Mouse (Mus musculus): ENCODE results near the gene Smc3.

The Smc3 gene

DNA sequence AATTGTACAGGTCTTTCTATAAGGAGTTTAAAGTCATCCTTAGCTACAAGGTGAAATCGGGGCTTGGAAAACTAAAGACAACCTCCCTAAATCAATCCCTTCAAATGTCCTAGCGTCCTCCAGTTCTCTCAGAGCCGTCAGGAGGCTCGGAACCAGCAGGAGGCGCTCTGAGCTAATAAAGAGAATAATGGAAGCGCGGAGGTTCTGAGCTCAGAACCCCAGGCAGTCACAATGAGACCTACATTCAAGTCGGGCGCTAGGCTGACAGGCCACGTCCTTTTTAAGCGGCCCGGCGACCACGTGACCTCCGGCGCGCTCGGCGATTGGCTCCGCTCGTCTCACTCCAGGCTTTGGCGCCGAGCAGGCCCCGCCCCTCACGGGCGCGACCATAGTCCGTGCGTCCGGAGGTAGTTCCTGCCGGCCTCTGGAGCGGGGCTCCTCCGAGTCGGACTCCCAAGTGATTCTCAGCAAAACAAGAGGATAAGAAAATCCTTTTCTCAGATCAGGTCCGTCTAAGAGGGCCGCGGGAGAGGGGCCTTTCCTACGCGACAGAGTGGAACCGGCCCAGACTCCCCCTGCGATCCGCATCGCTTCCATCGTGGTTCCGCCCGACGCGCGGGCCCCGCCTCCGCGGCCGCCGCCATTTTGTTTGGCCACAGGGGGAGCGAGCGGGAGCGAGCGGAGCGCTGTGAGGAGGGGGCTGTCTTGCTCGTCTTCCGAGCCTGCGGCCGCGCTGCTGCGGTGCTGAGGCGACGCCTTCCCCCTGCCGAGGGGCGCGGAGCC lies at the start of gene Smc3:
Gene Smc3 (plus strand): TSS at position 642 of the 783 bp plus-strand sequence.
- peak; percentile 98 for DNase-seq (ENCODE audit: low read depth)

DNA sequence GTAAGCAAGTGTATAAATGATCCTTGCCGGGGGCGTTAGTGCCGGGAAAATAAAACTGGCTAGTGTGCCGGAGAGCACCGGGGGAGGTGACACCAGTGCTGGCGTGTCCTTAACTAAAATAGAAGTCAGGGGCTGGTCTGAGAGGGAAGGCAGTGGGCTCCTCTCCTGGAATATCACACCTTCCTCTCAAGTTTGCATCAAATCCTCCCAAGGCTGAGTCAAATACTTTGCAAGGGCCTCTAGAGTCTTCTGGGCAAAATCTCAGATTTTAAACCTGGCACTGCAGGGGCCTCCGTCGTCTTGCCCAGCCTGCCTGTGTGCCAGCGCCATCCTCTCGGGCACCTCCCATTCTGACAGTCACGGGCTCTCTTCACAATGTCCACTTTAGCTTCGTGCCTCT lies 49.2 kb upstream of the Smc3 start:
- DNase-seq (ENCODE audit: low read depth), result no peak

DNA sequence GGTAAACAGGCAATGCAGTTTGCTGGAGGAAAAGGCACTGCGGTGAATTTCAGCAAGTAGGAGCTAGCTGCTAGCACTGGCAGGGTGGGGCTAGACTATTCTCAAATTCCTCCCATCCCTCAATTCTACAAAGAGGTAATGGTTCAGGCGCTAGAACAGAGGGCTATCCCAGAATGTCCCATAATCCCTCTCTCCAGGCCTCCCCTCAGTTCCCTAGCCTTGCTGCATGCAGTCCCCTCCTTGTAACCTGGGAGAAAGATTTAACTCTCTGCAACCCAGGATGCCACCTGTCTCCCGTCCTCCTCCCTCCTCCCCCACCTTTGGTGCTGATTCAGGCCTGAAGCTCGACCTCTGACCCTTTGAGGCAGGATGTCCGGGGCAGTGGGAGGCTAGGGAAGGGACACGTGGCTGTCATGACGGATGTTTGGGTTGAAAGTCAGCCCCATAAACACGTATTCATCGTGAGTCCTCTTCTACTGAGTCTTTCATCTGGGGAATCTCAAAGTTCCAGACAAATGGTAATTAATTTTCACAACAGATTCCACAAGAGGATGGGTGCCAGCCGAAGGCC lies 47.9 kb upstream of the Smc3 start:
- DNase-seq (ENCODE audit: low read depth), result no peak

DNA sequence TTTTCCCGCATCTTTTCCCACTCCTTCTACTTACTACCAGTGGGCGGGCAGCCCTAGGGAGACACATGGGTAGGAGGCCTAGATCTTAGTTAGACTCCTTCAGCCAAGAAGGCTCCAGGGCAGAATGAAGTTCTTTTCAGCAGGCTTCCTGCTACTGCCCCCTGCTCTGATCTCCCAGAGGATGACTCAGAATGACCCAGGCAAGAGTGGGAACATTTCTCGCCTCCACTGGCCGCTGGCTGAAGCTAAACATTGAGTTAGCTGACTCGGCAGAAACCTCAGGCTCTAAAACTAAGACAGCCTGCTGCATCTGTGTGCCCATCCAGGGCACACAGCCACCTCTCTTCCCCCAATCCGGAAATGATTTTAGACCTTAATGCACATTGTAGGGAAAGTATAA lies 47.4 kb upstream of the Smc3 start:
- no peak for DNase-seq (ENCODE audit: low read depth)

DNA sequence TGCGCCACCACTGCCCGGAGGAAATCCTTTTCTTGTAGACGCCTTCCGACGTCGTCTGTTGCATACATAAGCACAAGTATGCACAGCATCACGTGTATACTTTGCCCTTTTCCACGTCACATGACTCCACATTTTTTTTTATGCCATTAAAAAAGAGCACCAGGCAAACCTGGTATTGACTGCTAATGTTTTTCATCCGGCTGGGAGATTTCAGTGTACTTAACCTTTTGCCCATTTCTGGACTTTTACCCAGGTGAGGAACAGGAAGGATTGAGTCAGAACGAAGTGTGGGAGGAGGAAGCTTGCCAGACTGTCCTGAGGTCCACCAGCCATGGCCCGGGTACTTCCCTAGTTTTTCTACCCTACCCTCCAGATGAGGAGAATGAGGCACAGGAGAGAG lies 45.8 kb upstream of the Smc3 start:
- no peak for DNase-seq (ENCODE audit: low read depth)

DNA sequence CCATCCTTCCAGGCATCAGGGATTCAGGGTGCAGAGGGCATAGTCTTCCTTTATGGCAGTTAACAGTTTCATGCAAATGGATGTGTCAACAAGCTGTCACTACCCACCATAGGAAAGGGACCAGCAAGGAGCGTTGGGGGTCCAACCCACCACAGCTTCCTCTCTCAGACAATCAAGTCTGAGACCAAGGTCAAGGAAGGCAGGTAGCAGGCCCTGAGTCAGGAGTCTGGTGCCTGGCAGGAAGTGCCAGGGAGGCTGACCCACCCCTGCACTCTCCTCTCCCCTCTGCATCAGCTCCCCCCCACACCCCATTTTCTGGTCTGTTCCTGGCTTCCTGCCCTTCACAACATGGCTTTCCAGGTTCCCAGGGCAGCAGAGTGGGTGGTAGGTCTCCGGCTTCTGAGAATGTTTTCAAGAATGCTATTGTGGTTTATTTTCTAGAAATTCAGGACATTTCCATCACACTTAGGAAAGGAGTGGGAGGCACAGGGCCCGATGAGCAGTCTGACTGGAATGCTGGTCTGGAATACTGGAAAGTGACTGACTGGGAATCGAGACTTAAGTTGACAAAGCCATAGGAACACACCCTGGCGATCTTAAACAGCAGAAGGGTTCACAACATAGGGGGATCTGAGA lies 45.1 kb upstream of the Smc3 start:
- no peak for DNase-seq (ENCODE audit: low read depth)

DNA sequence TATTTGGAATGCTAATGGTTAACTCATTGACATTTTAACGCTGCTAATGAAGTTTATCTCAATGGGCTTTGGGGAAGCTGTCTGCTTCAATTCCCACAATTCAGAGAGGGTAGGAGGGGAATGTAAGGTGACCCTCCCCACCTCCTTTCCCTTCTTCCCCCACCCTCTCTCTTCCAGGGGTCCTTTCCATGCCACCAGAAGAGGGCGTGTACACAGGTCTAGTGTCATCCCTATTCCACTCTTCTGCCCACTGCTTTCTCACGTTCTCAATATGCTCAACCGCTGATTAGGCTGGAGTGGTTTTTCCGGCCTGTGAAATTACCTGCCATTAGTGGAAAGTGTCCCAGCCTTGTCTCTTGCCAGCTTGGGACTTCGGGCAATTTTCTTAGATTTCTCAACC lies 43.4 kb upstream of the Smc3 start:
- DNase-seq (ENCODE audit: low read depth), result no peak

DNA sequence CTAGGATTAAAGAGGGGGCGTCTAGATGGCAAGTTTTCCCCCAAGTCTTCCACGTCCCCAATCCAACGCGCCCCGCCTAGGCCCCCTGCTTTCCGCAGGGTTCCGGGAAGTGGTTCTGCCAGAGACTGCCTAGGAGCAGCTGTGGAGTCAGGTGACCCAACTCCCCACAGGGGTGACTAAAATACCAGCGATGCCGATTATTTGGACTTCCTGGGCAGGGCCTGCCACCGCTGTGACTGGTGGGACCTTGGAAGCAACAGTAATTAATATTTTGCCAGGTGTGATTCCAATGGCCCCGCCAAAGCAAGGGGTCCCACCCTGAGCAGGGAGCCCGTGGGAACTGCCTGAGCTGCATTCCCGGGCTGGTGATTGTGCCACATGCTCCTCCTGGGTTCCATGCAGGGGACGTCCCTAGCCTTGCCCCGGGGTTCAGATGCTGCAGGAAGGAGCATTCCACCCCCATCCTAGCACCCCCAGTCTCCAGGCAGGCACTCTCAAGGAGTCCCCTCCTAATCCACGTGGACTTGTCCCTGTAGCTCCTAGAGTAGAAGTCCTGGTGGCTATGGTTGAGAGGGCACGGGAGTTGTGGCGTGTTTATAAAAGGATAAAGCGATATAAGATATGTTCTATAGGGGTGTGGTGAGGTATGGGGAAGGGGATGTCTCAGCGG lies 42.8 kb upstream of the Smc3 start:
- no peak for DNase-seq (ENCODE audit: low read depth)

DNA sequence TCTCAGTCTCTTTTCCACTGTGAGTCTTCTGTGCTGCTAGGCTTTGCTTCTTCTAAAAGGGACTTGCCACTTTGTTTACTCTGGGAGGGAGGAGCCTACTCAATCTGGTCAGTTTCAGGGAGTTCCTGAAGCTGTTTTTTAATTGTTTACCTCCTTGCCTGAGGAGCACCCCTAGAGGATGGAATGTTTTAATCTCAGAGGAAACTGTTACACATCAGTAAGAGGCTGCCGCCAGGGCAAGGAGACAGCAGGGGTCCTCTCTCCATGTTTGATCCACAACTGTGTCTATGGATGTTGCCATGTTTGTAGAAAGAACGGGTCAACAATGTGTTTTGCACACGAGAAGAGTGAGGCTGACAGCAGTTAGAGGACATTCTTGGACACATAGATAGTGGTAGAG lies 39.8 kb upstream of the Smc3 start:
- DNase-seq (ENCODE audit: low read depth), result no peak

DNA sequence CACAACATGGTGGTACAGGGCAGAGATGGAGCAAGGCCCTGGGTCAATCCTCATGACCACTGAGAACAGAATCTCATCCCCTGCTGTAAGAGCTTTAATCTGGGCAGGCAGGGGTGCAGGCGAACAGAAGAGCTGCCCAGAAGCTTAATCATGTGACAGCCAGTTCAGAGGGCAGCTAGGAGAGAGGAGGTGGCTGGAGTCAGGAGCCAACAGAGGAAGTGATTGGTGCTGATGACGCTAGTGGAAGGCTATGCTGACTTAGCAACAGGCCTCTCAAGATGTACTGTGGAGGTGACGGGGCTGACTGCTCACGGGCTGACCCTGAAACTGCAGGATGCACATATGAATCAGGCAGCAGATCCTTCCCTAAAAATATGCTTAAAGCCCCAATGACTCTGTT lies 36.0 kb upstream of the Smc3 start:
- no peak for DNase-seq (ENCODE audit: low read depth)

DNA sequence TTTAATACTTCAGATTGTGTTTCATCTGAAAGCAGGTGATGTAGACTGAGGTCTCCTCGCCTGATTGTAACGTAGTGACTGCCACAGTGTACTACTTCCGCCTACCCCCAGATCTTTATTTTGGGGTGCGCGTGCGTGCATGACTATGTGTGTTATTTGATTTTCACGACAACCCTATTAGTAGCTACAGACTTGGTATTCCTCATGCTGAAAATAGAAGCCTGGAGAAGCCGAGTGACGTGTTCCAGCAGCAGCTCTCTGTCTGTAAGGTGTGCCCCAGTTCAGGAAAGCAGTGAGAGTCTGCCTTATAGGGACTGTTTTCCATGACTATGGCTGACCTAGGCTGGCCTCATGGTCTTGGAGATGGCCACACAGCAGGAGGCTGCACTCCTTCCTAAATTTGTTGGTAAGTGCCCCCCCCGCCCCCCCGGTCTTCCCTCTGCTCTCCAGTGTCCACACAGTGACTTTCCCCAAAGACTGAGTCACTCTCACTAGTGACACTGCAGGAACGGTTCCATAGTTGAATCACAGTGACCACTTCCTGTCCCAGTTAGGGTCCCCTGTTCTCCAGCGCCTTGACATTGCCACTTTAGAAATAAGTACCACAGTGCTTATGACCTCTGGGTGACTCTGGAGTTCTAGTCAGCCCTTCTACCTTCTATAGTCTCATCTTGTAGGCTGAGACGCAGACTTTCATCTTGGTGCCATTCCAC lies 34.5 kb upstream of the Smc3 start:
- DNase-seq (ENCODE audit: low read depth), result no peak

DNA sequence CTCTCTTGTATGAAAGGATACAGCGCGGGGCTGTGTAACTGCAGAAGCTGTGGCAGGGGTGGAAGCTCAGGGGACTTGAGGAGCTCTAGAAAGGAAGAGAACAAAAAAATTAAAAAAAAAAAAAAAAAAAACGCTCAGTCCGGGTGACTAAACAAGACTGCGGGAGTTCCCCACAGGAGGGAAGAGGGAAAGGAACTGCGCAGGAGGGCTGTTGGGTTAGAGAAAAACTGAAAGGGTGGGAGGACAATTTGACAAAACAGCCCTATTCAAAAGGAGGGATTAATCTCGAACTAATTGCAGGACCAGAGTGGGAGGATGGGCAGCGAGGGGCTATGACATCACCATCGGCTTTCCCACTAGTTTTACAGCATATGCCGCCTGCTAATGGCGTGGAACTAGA lies 32.3 kb upstream of the Smc3 start:
- no peak for DNase-seq (ENCODE audit: low read depth)

DNA sequence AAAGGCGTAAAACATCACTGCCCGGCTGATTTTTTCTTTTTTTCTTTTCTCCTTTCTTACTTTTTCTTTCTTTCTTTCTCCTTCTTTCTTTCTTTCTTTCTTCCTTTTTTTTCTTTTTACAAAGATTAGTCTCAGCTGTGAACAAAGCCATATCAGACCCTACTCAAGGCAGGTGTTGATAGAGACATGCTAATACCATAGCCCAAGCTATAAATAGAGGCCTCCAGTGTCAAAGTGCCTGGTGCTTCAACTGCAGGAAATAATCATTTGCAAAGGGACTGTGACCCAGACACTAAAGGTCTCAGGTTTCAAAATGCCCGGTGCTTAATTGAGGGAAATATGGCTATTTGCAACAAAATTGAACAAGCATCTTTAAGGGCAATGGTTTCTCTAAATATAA lies 31.6 kb upstream of the Smc3 start:
- DNase-seq (ENCODE audit: low read depth), result no peak

DNA sequence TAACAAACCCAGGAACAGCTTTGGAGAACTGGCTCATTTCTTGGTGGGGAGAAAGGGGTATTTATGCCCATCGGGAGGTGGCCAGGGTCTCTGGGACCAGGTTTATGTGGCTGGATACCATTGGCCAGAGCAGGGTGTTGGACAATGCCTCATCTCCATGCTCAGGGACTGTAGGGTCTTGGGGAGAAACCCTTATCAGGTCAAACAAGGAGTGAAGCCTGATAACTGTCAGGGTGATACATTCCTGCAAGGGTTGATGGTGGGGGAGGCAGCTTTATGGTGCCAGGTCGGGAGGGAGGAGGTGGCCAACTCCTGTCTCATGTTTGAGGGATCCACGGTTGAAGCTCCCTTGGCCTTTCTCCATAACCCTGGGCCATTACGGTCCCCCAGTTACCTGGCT lies 29.1 kb upstream of the Smc3 start:
- no peak for DNase-seq (ENCODE audit: low read depth)

DNA sequence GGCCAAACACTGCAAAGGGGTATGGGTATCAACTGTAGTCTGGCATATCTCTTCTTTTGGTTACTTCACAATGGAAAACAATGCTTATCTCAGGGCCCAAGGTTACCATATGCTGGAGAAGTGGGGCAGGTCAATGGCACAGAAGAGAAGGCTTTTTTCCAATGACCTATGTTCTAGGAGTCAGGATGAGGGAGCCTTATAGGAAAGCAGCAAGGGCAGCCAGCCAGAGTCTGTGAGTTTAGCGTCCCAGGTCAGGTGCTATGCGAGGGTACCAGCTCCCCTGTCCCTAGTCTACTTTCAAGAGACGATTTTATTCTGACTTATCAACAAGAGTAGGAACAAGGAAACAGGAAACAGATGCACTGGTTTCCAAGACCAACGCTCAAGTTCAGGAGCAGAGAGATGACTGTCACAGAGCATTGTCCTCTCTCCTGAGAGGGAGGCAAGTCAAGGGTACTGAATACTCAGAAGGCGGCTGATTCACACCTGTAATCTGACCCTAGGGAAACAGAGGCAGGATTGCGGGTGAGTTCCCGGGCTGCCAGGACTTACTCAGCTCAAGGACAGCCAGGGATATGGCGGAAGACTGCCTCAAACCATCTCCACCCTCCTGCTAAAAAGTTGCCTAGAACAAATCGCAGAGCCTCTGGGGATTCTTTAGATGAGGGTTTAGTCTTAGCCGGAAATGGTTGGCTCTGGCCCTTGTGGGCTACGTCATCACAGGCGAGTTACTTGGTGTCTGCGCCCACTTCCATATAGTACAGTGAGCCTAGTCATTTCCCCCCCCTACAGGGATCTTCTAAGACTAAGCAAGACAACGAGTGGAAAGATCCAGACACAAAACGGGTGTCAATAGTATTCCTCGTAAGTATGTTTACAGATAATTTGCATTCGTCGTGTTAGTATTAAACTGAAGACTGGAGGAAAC lies 28.4 kb upstream of the Smc3 start:
- DNase-seq (ENCODE audit: low read depth), result no peak

DNA sequence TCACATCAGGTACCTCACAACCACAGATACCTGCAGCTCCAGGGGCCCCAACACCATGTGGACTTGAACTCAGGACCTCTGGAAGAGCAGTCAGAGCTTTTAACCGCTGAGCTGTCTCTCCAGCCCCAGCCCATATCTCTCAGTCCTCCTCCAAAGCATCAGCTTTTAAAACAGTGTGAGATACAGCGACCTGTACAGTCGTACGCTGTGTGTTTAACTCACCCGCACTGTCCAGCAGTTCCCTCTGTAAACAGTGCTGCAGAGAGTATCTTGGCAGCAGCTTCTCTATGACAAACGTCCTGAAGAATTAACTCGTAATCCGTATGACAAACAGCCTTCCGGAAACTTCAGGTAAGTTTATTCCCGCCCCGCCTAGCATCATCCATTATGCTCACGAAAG lies 27.6 kb upstream of the Smc3 start:
- DNase-seq (ENCODE audit: low read depth), result no peak

DNA sequence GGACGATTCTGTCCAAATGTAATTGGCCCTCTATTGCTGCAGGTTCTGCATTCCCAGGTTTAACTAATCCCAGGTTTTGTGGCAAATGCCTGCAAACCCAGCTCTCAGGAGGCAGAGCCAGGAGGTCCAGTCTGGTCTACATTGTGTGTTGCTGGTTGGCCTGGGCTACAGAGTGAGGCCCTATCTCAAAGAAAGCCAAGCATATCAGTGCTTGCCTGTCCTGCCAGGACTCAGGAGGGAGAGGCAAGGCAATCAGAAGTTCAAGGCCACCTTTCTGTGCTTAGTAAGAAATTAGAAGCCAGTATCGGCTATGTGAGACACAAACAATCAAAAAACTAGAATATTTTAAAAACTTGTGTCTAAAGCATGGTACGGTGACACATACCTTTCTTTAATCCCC lies 27.0 kb upstream of the Smc3 start:
- no peak for DNase-seq (ENCODE audit: low read depth)

DNA sequence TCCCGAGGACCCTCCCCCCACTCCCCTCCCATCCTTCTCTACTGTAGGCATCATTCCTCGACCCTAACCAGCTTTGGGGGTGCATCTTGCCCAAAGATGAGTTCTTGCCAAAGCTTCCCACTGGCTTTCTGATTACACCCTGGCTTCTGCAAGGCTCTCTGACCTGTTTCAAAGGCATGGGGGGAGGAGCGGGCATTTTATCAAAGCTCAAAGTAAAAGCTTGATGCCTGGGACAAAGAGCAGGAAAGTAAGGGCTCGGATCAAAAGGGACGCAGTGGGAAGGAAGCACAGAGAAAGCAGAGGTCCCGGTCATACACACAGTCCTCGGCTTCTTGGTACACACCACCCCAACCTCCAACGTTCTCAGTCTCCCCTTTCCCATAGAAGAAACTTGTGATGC lies 26.1 kb upstream of the Smc3 start:
- no peak for DNase-seq (ENCODE audit: low read depth)

DNA sequence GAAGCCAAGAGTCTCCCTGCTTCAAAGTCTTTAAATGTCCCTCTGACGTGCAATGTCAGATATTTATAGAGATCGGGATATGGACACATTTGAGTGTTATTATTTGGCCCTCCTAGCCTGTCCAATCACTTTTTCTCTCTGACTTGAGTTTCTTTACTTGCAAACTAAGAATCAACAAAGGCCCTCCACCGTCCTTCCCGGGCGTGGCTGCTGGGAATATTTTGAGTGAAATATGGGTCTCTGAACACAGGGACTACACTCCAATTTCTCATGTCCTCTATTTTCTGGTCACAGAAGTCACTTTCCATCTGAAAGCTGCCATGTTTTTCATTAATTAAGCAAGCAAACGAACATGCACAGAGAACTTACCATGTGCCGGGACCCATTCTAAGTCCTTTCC lies 25.7 kb upstream of the Smc3 start:
- no peak for DNase-seq (ENCODE audit: low read depth)

DNA sequence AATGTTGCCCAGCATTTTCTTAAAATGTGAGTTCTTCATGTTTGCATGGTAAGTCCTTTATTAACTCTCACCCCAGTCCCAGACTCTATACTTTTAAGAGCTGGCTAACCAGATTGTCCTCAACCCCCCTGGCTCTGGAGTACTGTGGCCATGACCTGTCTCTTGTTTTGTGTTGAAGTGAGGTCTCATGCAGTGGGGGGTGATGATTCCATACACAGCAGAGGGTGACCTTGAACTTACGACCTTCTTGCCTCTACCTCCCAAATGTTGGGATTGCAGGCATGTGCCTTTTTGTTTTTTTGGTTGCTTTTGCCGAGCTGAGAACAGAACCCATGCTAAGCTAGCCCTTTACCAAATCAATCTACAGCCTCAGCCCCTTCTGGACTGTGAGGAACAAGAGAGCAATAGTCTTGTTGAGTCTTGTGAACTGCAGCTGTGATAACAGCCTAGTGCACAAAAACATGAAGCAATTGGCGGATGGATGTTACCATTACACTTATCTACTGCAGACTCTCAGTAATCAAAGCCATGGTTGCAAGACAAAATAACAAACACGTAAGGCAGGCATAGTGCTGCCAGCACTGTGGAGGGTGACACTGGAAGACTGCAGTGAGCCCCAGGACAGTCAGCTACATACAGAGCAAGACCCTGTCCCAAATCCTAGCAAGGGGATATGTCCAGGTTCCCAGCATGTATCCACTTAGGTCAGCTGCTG lies 24.7 kb upstream of the Smc3 start:
- DNase-seq (ENCODE audit: low read depth), result no peak

DNA sequence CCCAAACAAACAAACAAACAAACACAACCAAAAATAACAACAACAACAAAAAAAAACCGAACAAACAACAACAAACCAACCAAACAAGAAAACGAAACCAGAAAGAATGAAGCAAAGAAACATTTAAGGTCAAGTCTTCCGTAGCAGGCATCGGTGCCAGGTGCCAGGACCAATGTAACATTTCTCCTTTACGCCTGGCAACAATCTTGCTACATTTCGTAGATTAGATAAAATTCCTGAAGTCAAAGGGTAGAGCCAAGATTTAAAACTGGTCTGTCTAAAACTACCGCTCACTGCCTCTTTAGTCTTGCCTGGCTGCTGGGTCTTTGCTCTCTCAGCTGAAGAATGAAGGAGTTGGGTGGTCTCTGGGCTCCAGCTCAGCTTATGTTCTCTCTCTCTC lies 24.1 kb upstream of the Smc3 start:
- no peak for DNase-seq (ENCODE audit: low read depth)
